Mouse (Mus musculus) hindbrain, embryonic 13.5 days (tissue): Measurements from ENCODE around the gene Supt4a. TPM values are rescaled to one million over a fixed set of nuclear protein-coding genes. Genes with fewer than 3 reads are reported as not detected.

Source experiments
- ATAC-seq: fragments of 200-750 bp; cut with Nextera tagmentation; 2 replicates; pipeline ENCODE4 v1.8.0; 2017; ENCODE audit warnings: moderate TSS enrichment; ENCODE audit not compliant: low FRiP score
- H3K27ac ChIP-seq: fragments of 300-500 bp; sonication (generic); 2 replicates; pipeline ENCODE4 v1.5.1; 2015; ENCODE audit warnings: inconsistent platforms, mild to moderate bottlenecking, moderate library complexity
- H3K27me3 ChIP-seq: fragments of 300-500 bp; sonication (generic); 2 replicates; pipeline ENCODE4 v1.6.1; 2015; ENCODE audit warnings: mild to moderate bottlenecking, inconsistent platforms
- H3K36me3 ChIP-seq: fragments of 300-500 bp; sonication (generic); 2 replicates; pipeline ENCODE4 v1.6.1; 2015; ENCODE audit warnings: mild to moderate bottlenecking, inconsistent platforms
- H3K4me1 ChIP-seq: fragments of 300-500 bp; sonication (generic); replicated peaks from 2 replicates; pipeline ENCODE4 v1.6.1; 2015; ENCODE audit warnings: inconsistent platforms
- H3K4me2 ChIP-seq: fragments of 300-500 bp; sonication (generic); 2 replicates; pipeline ENCODE4 v1.6.1; 2015; ENCODE audit warnings: inconsistent platforms, mild to moderate bottlenecking, moderate library complexity
- H3K4me3 ChIP-seq: fragments of 300-500 bp; sonication (generic); 2 replicates; pipeline ENCODE4 v1.5.1; 2015; ENCODE audit warnings: mild to moderate bottlenecking, inconsistent platforms
- H3K9ac ChIP-seq: fragments of 300-500 bp; sonication (generic); 2 replicates; pipeline ENCODE4 v1.6.1; 2015; ENCODE audit warnings: mild to moderate bottlenecking, inconsistent platforms
- H3K9me3 ChIP-seq: fragments of 300-500 bp; sonication (generic); 2 replicates; pipeline ENCODE4 v1.6.1; 2016; ENCODE audit warnings: inconsistent platforms
- whole genome bisulfite sequencing: fragments of 180-500 bp; shearing (Covaris S2); methylation state at CpG from one replicate; pipeline ENCODE4 v1.1.7; 2015; 5-methylcytosine and 5-hydroxymethylcytosine counted together
- polyA plus RNA-seq: library from polyadenylated mRNA; unstranded; fragments of >200 nt; fragmentation: Nextera tagmentation; extraction: Ambion mirVana; gene quantifications from 2 replicates; pipeline ENCODE4 v1.2.1, GENCODE M21; 2015

Supt4a gene
- polyA plus RNA-seq, 1 experiment from 2014 or later = 150 TPM

- no peak for ATAC-seq
- WGBS = 95% methylated on average over 7 of the region's 7 CpGs
- Histone ChIP-seq H3K9ac (no peak overlapping the region), H3K9me3 (no peaks in the 10 kb centered on the region), H3K27ac (no peak overlapping the region), H3K4me3 (no peak overlapping the region), H3K4me1 (no peaks in the 10 kb centered on the region), H3K4me2 (no peak overlapping the region), H3K27me3 (0 out of 2 replicates have a peak, but pooled peaks cover 8% of the 10 kb centered on the region), H3K36me3 (peaks cover 31% of the 10 kb centered on the region)
Measured at GRCm38 (mm10) chr11:87747716-87748115, 10.4 kb downstream of the Supt4a start.

- peaks cover 23% of the 10 kb centered on the region for H3K36me3 ChIP-seq
- no peak overlapping the region for H3K4me2 ChIP-seq
- H3K9me3 ChIP-seq = no peaks in the 10 kb centered on the region
- 48% methylated on average over 19 of the region's 19 CpGs for WGBS
- ATAC-seq = no peak
- H3K27ac ChIP-seq = no peak overlapping the region
- H3K9ac ChIP-seq = no peak overlapping the region
- H3K27me3 ChIP-seq = 0 out of 2 replicates have a peak, but pooled peaks cover 8% of the 10 kb centered on the region
- no peak overlapping the region for H3K4me3 ChIP-seq
- no peaks in the 10 kb centered on the region for H3K4me1 ChIP-seq
Measured at GRCm38 (mm10) chr11:87748132-87749119, 11.1 kb downstream of the Supt4a start.

- Histone ChIP-seq H3K9me3 (no peaks in the 10 kb centered on the region), H3K4me2 (no peak overlapping the region), H3K36me3 (peaks cover 14% of the 10 kb centered on the region), H3K27ac (no peak overlapping the region), H3K9ac (no peak overlapping the region), H3K27me3 (0 out of 2 replicates have a peak, but pooled peaks cover 8% of the 10 kb centered on the region), H3K4me3 (no peak overlapping the region), H3K4me1 (no peaks in the 10 kb centered on the region)
- no peak for ATAC-seq
- WGBS = 65% methylated on average over 18 of the region's 18 CpGs
Measured at GRCm38 (mm10) chr11:87749192-87750042, 12.1 kb downstream of the Supt4a start.

GRCm38 (mm10) chr11:87750043-87750421 lies 12.7 kb downstream of the Supt4a start:
- no peaks in the 10 kb centered on the region for H3K9me3 ChIP-seq
- 0 out of 2 replicates have a peak, but pooled peaks cover 8% of the 10 kb centered on the region for H3K27me3 ChIP-seq

GRCm38 (mm10) chr11:87750521-87750920 lies 13.2 kb downstream of the Supt4a start:
- WGBS = 85% methylated on average over 3 of the region's 3 CpGs
- 0 out of 2 replicates have a peak, but pooled peaks cover 8% of the 10 kb centered on the region for H3K27me3 ChIP-seq
- H3K4me2 ChIP-seq = no peak overlapping the region
- H3K36me3 ChIP-seq = peaks cover 3% of the 10 kb centered on the region; the same call in 1 of the 2 replicates
- H3K9ac ChIP-seq = no peak overlapping the region
- no peaks in the 10 kb centered on the region for H3K9me3 ChIP-seq
- no peak overlapping the region for H3K4me3 ChIP-seq
- no peak overlapping the region for H3K27ac ChIP-seq
- H3K4me1 ChIP-seq = no peaks in the 10 kb centered on the region
- no peak for ATAC-seq

More at GRCm38 (mm10) chr11:87750043-87750421, 12.7 kb downstream of the Supt4a start:
- ATAC-seq = no peak
- Histone ChIP-seq H3K9ac (no peak overlapping the region), H3K4me3 (no peak overlapping the region), H3K4me1 (no peaks in the 10 kb centered on the region), H3K27ac (no peak overlapping the region), H3K36me3 (peaks cover 7% of the 10 kb centered on the region), H3K4me2 (no peak overlapping the region)
- WGBS = 81% methylated on average over 11 of the region's 11 CpGs

- no peak overlapping the region for H3K9ac ChIP-seq
- no peaks in the 10 kb centered on the region for H3K9me3 ChIP-seq
- 0 out of 2 replicates have a peak, but pooled peaks cover 8% of the 10 kb centered on the region for H3K27me3 ChIP-seq
- H3K4me3 ChIP-seq = no peak overlapping the region
- no peak overlapping the region for H3K27ac ChIP-seq
- H3K36me3 ChIP-seq = no peaks in the 10 kb centered on the region
- 81% methylated on average over 8 of the region's 8 CpGs for WGBS
- ATAC-seq = no peak
- H3K4me2 ChIP-seq = no peak overlapping the region
- no peaks in the 10 kb centered on the region for H3K4me1 ChIP-seq
Measured at GRCm38 (mm10) chr11:87751031-87751430, 13.7 kb downstream of the Supt4a start.

- H3K27me3 ChIP-seq = 0 out of 2 replicates have a peak, but pooled peaks cover 8% of the 10 kb centered on the region
- no peak for ATAC-seq
- 78% methylated on average over 4 of the region's 4 CpGs for WGBS
Measured at GRCm38 (mm10) chr11:87751491-87751966, 14.2 kb downstream of the Supt4a start.

GRCm38 (mm10) chr11:87752307-87752706 lies 15.0 kb downstream of the Supt4a start:
- H3K4me3 ChIP-seq = no peak overlapping the region
- no peaks in the 10 kb centered on the region for H3K9me3 ChIP-seq
- no peaks in the 10 kb centered on the region for H3K36me3 ChIP-seq
- H3K27me3 ChIP-seq = peaks cover 12% of the 10 kb centered on the region; the same call in 1 of the 2 replicates
- WGBS = 83% methylated on average over 1 of the region's 1 CpGs
- ATAC-seq = no peak
- no peak overlapping the region for H3K9ac ChIP-seq
- no peak overlapping the region for H3K27ac ChIP-seq
- H3K4me1 ChIP-seq = no peaks in the 10 kb centered on the region
- no peak overlapping the region for H3K4me2 ChIP-seq

More at GRCm38 (mm10) chr11:87751491-87751966, 14.2 kb downstream of the Supt4a start:
- H3K36me3 ChIP-seq = no peaks in the 10 kb centered on the region
- H3K27ac ChIP-seq = no peak overlapping the region
- H3K4me1 ChIP-seq = no peaks in the 10 kb centered on the region
- H3K9ac ChIP-seq = no peak overlapping the region
- no peak overlapping the region for H3K4me3 ChIP-seq
- no peak overlapping the region for H3K4me2 ChIP-seq
- no peaks in the 10 kb centered on the region for H3K9me3 ChIP-seq

GRCm38 (mm10) chr11:87753255-87753654 lies 15.9 kb downstream of the Supt4a start:
- Histone ChIP-seq H3K9me3 (no peaks in the 10 kb centered on the region), H3K27me3 (peaks cover 15% of the 10 kb centered on the region; the same call in 1 of the 2 replicates), H3K27ac (no peak overlapping the region), H3K4me2 (no peak overlapping the region), H3K36me3 (no peaks in the 10 kb centered on the region), H3K9ac (no peak overlapping the region), H3K4me3 (no peak overlapping the region), H3K4me1 (no peaks in the 10 kb centered on the region)
- WGBS = 88% methylated on average over 8 of the region's 8 CpGs
- no peak for ATAC-seq

- WGBS = 90% methylated on average over 5 of the region's 5 CpGs
- no peak overlapping the region for H3K9ac ChIP-seq
- no peaks in the 10 kb centered on the region for H3K4me1 ChIP-seq
- no peaks in the 10 kb centered on the region for H3K9me3 ChIP-seq
- no peak for ATAC-seq
- H3K4me3 ChIP-seq = no peak overlapping the region
- H3K27me3 ChIP-seq = peaks cover 10% of the 10 kb centered on the region; the same call in 1 of the 2 replicates
- H3K36me3 ChIP-seq = no peaks in the 10 kb centered on the region
- no peak overlapping the region for H3K4me2 ChIP-seq
- H3K27ac ChIP-seq = no peak overlapping the region
Measured at GRCm38 (mm10) chr11:87753891-87754501, 16.6 kb downstream of the Supt4a start.

- 74% methylated on average over 5 of the region's 5 CpGs for WGBS
- H3K9me3 ChIP-seq = no peaks in the 10 kb centered on the region
- H3K9ac ChIP-seq = no peak overlapping the region
- H3K27me3 ChIP-seq = peaks cover 6% of the 10 kb centered on the region; the same call in 1 of the 2 replicates
- peaks cover 2% of the 10 kb centered on the region for H3K4me1 ChIP-seq
- no peak overlapping the region for H3K4me2 ChIP-seq
- H3K36me3 ChIP-seq = no peaks in the 10 kb centered on the region
- H3K27ac ChIP-seq = no peak overlapping the region
- ATAC-seq = no peak
- no peak overlapping the region for H3K4me3 ChIP-seq
Measured at GRCm38 (mm10) chr11:87754603-87755002, 17.3 kb downstream of the Supt4a start.
